Mouse (Mus musculus) limb, embryonic 12.5 days (tissue): Measurements from ENCODE around the gene Gm9639. TPM values are rescaled to one million over a fixed set of nuclear protein-coding genes. Genes with fewer than 3 reads are reported as not detected.
"Not testable (repeated sequence)": the region's sequence is repeated elsewhere in the genome, so short reads cannot be mapped to it uniquely, and the experiment has no call there.

Source experiments
- ATAC-seq: fragments of 200-750 bp; cut with Nextera tagmentation; 2 replicates; pipeline ENCODE4 v1.8.0; 2017; ENCODE audit warnings: low read depth, moderate TSS enrichment; ENCODE audit not compliant: insufficient number of reproducible peaks, insufficient read depth, low FRiP score, low TSS enrichment
- H3K27ac ChIP-seq: fragments of 300-500 bp; sonication (generic); 2 replicates; pipeline ENCODE4 v1.5.1; 2016; ENCODE audit warnings: mild to moderate bottlenecking, moderate library complexity
- H3K27me3 ChIP-seq: fragments of 300-500 bp; sonication (generic); 2 replicates; pipeline ENCODE4 v1.6.1; 2016; ENCODE audit warnings: mild to moderate bottlenecking, moderate library complexity
- H3K36me3 ChIP-seq: fragments of 300-500 bp; sonication (generic); 2 replicates; pipeline ENCODE4 v1.6.1; 2016; ENCODE audit warnings: mild to moderate bottlenecking, moderate library complexity
- H3K4me1 ChIP-seq: fragments of 300-500 bp; sonication (generic); replicated peaks from 2 replicates; pipeline ENCODE4 v1.6.1; 2016
- H3K4me2 ChIP-seq: fragments of 300-500 bp; sonication (generic); 2 replicates; pipeline ENCODE4 v1.6.1; 2016; ENCODE audit warnings: mild to moderate bottlenecking, moderate library complexity
- H3K4me3 ChIP-seq: fragments of 300-500 bp; sonication (generic); replicated peaks from 2 replicates; pipeline ENCODE4 v1.5.1; 2016; ENCODE audit warnings: mild to moderate bottlenecking
- H3K9ac ChIP-seq: fragments of 300-500 bp; sonication (generic); replicated peaks from 2 replicates; pipeline ENCODE4 v1.6.1; 2016; ENCODE audit warnings: mild to moderate bottlenecking, moderate library complexity
- H3K9me3 ChIP-seq: fragments of 300-500 bp; sonication (generic); 2 replicates; pipeline ENCODE4 v1.6.1; 2016; ENCODE audit warnings: mild to moderate bottlenecking, moderate library complexity
- WGBS: fragments of 180-500 bp; shearing (Covaris S2); methylation state at CpG from one replicate; pipeline ENCODE4 v1.1.7; 2016; 5-methylcytosine and 5-hydroxymethylcytosine counted together
- polyA plus RNA-seq: library from polyadenylated mRNA; unstranded; fragments of >200 nt; fragmentation: Nextera tagmentation; extraction: Ambion mirVana; gene quantifications from 2 replicates; pipeline ENCODE4 v1.2.1, GENCODE M21; 2016

Gene Gm9639
- polyA plus RNA-seq, 1 experiment from 2014 or later = not detected

DNA sequence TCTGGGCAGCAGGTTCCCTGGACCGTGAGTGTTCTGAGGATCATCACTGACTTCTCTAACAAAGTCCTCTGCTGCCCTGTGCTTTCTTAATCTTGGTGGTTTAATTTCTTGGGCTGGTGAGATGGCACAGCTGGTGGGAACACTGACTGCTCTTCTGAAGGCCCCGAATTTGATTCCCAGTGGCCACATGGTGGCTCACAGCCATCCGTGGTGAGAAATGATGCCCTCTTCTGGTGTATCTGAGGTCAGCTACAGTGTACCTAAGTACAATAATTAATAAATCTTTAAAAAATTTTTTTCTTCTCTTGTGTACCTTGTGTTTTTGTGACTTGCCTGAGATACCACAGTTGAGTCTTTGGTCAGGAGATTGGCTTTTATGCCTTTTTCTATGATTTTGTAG is 42.6 kb downstream of the Gm9639 start:
- WGBS = 68% methylated on average over 3 of the region's 3 CpGs
- not testable (repeated sequence) for H3K27ac ChIP-seq, H3K9me3 ChIP-seq, H3K27me3 ChIP-seq, H3K9ac ChIP-seq, H3K4me3 ChIP-seq, H3K36me3 ChIP-seq, ATAC-seq, H3K4me2 ChIP-seq
- H3K4me1 ChIP-seq = peaks cover 15% of the 10 kb centered on the region

DNA sequence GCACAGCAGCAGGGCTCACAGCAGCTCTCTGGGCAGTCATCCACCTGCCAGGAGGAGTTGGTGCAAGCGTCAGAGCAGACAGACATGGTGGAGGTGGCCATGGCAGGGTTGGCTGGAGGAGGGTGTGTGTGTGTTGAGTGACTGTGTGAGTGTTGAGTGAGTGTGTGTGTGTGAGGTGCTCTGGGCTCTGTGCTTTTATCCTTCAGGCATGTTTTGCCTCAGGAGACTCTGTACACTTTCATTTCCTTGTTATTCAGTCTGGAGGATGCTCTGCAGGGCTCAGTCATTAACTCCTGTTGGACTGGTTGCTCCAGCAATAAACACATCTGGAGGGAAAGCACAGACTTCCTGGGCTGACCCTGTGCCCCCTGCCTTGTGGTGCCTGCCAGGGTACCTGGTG is 43.6 kb downstream of the Gm9639 start, which contains the start of gene Gm9736:
TSS of gene Gm9736 (minus strand) at position 101 of the 400 bp plus-strand sequence.
- not testable (repeated sequence) for H3K4me2 ChIP-seq, H3K9me3 ChIP-seq, H3K36me3 ChIP-seq, H3K9ac ChIP-seq, H3K27ac ChIP-seq, H3K27me3 ChIP-seq, H3K4me3 ChIP-seq, ATAC-seq
- 38% methylated on average over 1 of the region's 1 CpGs for WGBS
- H3K4me1 ChIP-seq = peaks cover 15% of the 10 kb centered on the region

DNA sequence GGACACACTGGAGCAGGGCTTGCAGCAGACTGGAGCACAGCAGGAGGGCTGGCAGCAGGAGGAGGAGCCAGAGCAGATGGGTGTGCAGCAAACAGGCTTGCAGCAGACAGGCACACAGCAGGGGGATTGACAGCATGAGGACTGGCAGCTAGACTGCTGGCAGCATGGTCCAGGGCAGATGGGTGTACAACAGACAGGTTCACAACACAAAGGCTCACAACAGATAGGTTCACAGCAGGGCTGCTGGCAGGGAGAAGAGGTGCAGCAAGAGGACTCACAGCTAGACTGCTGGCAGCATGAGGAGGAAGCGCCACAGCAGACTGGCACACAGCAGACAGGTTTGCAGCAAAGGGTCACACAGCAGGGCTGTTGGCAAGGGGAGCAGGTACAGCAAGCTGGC is 44.2 kb downstream of the Gm9639 start:
- H3K27ac ChIP-seq, H3K36me3 ChIP-seq: not testable (repeated sequence)
- WGBS = 72% methylated on average over 1 of the region's 1 CpGs

More for the DNA sequence above, 44.2 kb downstream of the Gm9639 start:
- H3K4me2 ChIP-seq, H3K4me3 ChIP-seq, H3K27me3 ChIP-seq, H3K9me3 ChIP-seq, ATAC-seq, H3K9ac ChIP-seq: not testable (repeated sequence)
- peaks cover 15% of the 10 kb centered on the region for H3K4me1 ChIP-seq

Other genes with a start within 250 kb of the Gm9639 start
- gene Pttg1ip, start 213.4 kb downstream of the Gm9639 start, polyA plus RNA-seq = 83.6 and 84.0 TPM in 2 replicates
- 345 and 359 TPM in 2 replicates for gene Sumo3, start 189.0 kb downstream of the Gm9639 start, polyA plus RNA-seq
- 9.7 and 12.0 TPM in 2 replicates for gene Gm49325, start 188.9 kb downstream of the Gm9639 start, polyA plus RNA-seq
- gene Ube2g2, start 172.8 kb downstream of the Gm9639 start, polyA plus RNA-seq = 75.4 and 79.3 TPM in 2 replicates
- gene Tspear, start 108.5 kb downstream of the Gm9639 start, polyA plus RNA-seq = 0.50 and 1.3 TPM in 2 replicates
- not detected in 2 replicates for gene Gm19402, start 104.3 kb downstream of the Gm9639 start, polyA plus RNA-seq
- gene Gm9508, start 97.8 kb downstream of the Gm9639 start, polyA plus RNA-seq = not detected in 2 replicates
- not detected in 2 replicates for gene Gm10272, start 88.5 kb downstream of the Gm9639 start, polyA plus RNA-seq
- gene Gm10024, start 83.6 kb downstream of the Gm9639 start, polyA plus RNA-seq = not detected in 2 replicates
- not detected in 2 replicates for gene Gm10142, start 79.3 kb downstream of the Gm9639 start, polyA plus RNA-seq
- gene Krtap12-1, start 74.5 kb downstream of the Gm9639 start, polyA plus RNA-seq = not detected in 2 replicates
- gene Gm10100, start 68.6 kb downstream of the Gm9639 start, polyA plus RNA-seq = not detected in 2 replicates
- not detected in 2 replicates for gene Gm18596, start 52.4 kb downstream of the Gm9639 start, polyA plus RNA-seq
- not detected in 2 replicates for gene Gm9736, start 43.7 kb downstream of the Gm9639 start, polyA plus RNA-seq
- not detected in 2 replicates for gene Gm3233, start 35.4 kb downstream of the Gm9639 start, polyA plus RNA-seq
- gene Gm3238, start 23.8 kb downstream of the Gm9639 start, polyA plus RNA-seq = not detected in 2 replicates
- not detected in 2 replicates for gene Gm7138, start 18.1 kb downstream of the Gm9639 start, polyA plus RNA-seq
- not detected in 2 replicates for gene Gm3250, start 12.5 kb downstream of the Gm9639 start, polyA plus RNA-seq
- not detected in 2 replicates for gene Gm7137, start 6.9 kb downstream of the Gm9639 start, polyA plus RNA-seq
- gene Gm19668, start 4.1 kb upstream of the Gm9639 start, polyA plus RNA-seq = not detected in 2 replicates
- gene Gm9507, start 16.8 kb upstream of the Gm9639 start, polyA plus RNA-seq = not detected in 2 replicates
- gene Gm2696, start 19.6 kb upstream of the Gm9639 start, polyA plus RNA-seq = not detected in 2 replicates
- gene Krtap10-4, start 32.0 kb upstream of the Gm9639 start, polyA plus RNA-seq = not detected in 2 replicates
- gene Krtap10-10, start 40.9 kb upstream of the Gm9639 start, polyA plus RNA-seq = not detected in 2 replicates
- not detected in 2 replicates for gene Gm36176, start 51.7 kb upstream of the Gm9639 start, polyA plus RNA-seq
- not detected in 2 replicates for gene Gm10318, start 57.8 kb upstream of the Gm9639 start, polyA plus RNA-seq
- gene Gm3285, start 66.9 kb upstream of the Gm9639 start, polyA plus RNA-seq = not detected in 2 replicates
- gene Lrrc3, start 107.5 kb upstream of the Gm9639 start, polyA plus RNA-seq = 3.1 and 3.4 TPM in 2 replicates
- 0.29 and 0.53 TPM in 2 replicates for gene Trpm2, start 175.5 kb upstream of the Gm9639 start, polyA plus RNA-seq
- 28.2 and 29.2 TPM in 2 replicates for gene 1810043G02Rik, start 183.4 kb upstream of the Gm9639 start, polyA plus RNA-seq
- gene Pfkl, start 215.0 kb upstream of the Gm9639 start, polyA plus RNA-seq = 172 and 174 TPM in 2 replicates
- not detected in 2 replicates for gene Dnmt3l, start 246.9 kb upstream of the Gm9639 start, polyA plus RNA-seq
- gene Aire, start 248.5 kb upstream of the Gm9639 start, polyA plus RNA-seq = 0.53 and 0.90 TPM in 2 replicates